Mouse (Mus musculus) CH12.LX (cell line): Measurements from ENCODE around the gene Cdca5. TPM values are rescaled to one million over a fixed set of nuclear protein-coding genes. Genes with fewer than 3 reads are reported as not detected.

ENCODE experiments used
- DNase-seq: peaks from one replicate; pipeline ENCODE4 v3.0.0-alpha.2; 2013; ENCODE audit errors: extremely low read depth
- H3K27ac ChIP-seq: 2 replicates; pipeline ENCODE4 v1.5.1; 2012; ENCODE audit warnings: low read depth, mild to moderate bottlenecking, control low read depth, moderate library complexity; ENCODE audit not compliant: insufficient read depth
- H3K27me3 ChIP-seq: replicated peaks from 2 replicates; pipeline ENCODE3; 2012; ENCODE audit warnings: inconsistent platforms
- H3K36me3 ChIP-seq, 2 experiments: replicated peaks in 1 of 2; 2 replicates each; pipeline versions ENCODE3 to v1.6.1; 2012; ENCODE audit warnings: inconsistent platforms in 1 of 2, low read length in 1 of 2, mild to moderate bottlenecking in 1 of 2, mixed read lengths in 1 of 2, moderate library complexity in 1 of 2; ENCODE audit not compliant: control insufficient read depth in 1 of 2, insufficient read depth in 1 of 2
- H3K4me1 ChIP-seq, 2 experiments: 2 replicates each; pipeline ENCODE4 v1.6.1; 2012; ENCODE audit warnings: inconsistent platforms in 1 of 2, moderate library complexity in 1 of 2; ENCODE audit not compliant: insufficient read depth in 2 of 2, control insufficient read depth in 1 of 2
- H3K4me2 ChIP-seq: 2 replicates; pipeline ENCODE4 v1.6.1; 2012; ENCODE audit warnings: low read depth, mild to moderate bottlenecking, control low read depth; ENCODE audit not compliant: poor library complexity, insufficient read depth, severe bottlenecking
- H3K4me3 ChIP-seq, 3 experiments: fragments of 150-350 bp in 1 of 3; sonication (generic) in 1 of 3; replicated peaks in 1 of 3; 2 replicates each; pipeline versions ENCODE3 to v1.5.1; 2011 to 2012; ENCODE audit warnings: low read depth in 2 of 3, low read length in 2 of 3, mild to moderate bottlenecking in 2 of 3, moderate library complexity in 2 of 3, control low read depth in 1 of 3, improper control_type of control experiment in 1 of 3, inconsistent platforms in 1 of 3, mixed read lengths in 1 of 3; ENCODE audit not compliant: poor library complexity in 1 of 3
- H3K79me2 ChIP-seq: replicated peaks from 2 replicates; pipeline ENCODE4 v1.6.1; 2012; ENCODE audit warnings: mild to moderate bottlenecking, moderate library complexity; ENCODE audit not compliant: control insufficient read depth, poor library complexity, insufficient read depth, severe bottlenecking; ENCODE audit errors: extremely low read depth
- H3K9ac ChIP-seq: 2 replicates; pipeline ENCODE4 v1.6.1; 2012; ENCODE audit warnings: low read depth, mild to moderate bottlenecking, control low read depth, moderate library complexity; ENCODE audit not compliant: insufficient read depth
- H3K9me3 ChIP-seq: replicated peaks from 2 replicates; pipeline ENCODE3; 2012; ENCODE audit warnings: low read length, inconsistent platforms, mixed read lengths
- BHLHE40 ChIP-seq: IDR thresholded peaks from 2 replicates; pipeline ENCODE4 v1.6.1; 2011; ENCODE audit warnings: mild to moderate bottlenecking, low read depth, low read length, improper control_type of control experiment
- CHD1 ChIP-seq: IDR thresholded peaks from 2 replicates; pipeline ENCODE4 v1.6.1; 2012; ENCODE audit warnings: low read depth, low read length, improper control_type of control experiment, inconsistent platforms
- CHD2 ChIP-seq: IDR thresholded peaks from 2 replicates; pipeline ENCODE4 v1.6.1; 2011; ENCODE audit warnings: low read length, improper control_type of control experiment
- CTCF ChIP-seq, 2 experiments: IDR thresholded peaks in 1 of 2; conservative IDR thresholded peaks in 1 of 2; 2 replicates each; pipeline ENCODE4 v1.5.1; 2011 to 2012; ENCODE audit warnings: low read depth in 2 of 2, low read length in 2 of 2, improper control_type of control experiment in 1 of 2, inconsistent platforms in 1 of 2, mild to moderate bottlenecking in 1 of 2, moderate library complexity in 1 of 2
- E2F4 ChIP-seq: IDR thresholded peaks from 2 replicates; pipeline ENCODE4 v1.6.1; 2011; ENCODE audit warnings: low read depth, low read length, improper control_type of control experiment; ENCODE audit not compliant: insufficient replicate concordance
- ELF1 ChIP-seq: IDR thresholded peaks from 2 replicates; pipeline ENCODE4 v1.6.1; 2014; ENCODE audit warnings: low read depth, mild to moderate bottlenecking, inconsistent platforms, low read length, improper control_type of control experiment
- EP300 ChIP-seq: IDR thresholded peaks from 2 replicates; pipeline ENCODE4 v1.6.1; 2011; ENCODE audit warnings: low read length, improper control_type of control experiment
- ETS1 ChIP-seq: conservative IDR thresholded peaks from 2 replicates; pipeline ENCODE4 v1.6.1; 2012; ENCODE audit warnings: low read depth, mild to moderate bottlenecking, inconsistent platforms, low read length, improper control_type of control experiment, moderate library complexity
- JUND ChIP-seq: conservative IDR thresholded peaks from 2 replicates; pipeline ENCODE4 v1.6.1; 2011; ENCODE audit warnings: low read depth, low read length, improper control_type of control experiment
- MAFK ChIP-seq: IDR thresholded peaks from 2 replicates; pipeline ENCODE4 v1.6.1; 2011; ENCODE audit warnings: low read length, improper control_type of control experiment; ENCODE audit not compliant: insufficient replicate concordance
- MAX ChIP-seq: IDR thresholded peaks from 2 replicates; pipeline ENCODE4 v1.6.1; 2011; ENCODE audit warnings: low read length, improper control_type of control experiment
- MAZ ChIP-seq: IDR thresholded peaks from 2 replicates; pipeline ENCODE4 v1.6.1; 2012; ENCODE audit warnings: low read depth, mild to moderate bottlenecking, inconsistent platforms, low read length, improper control_type of control experiment, moderate library complexity
- MEF2A ChIP-seq: IDR thresholded peaks from 2 replicates; pipeline ENCODE4 v1.6.1; 2014; ENCODE audit warnings: low read depth, mild to moderate bottlenecking, inconsistent platforms, low read length, improper control_type of control experiment, borderline replicate concordance
- MXI1 ChIP-seq: IDR thresholded peaks from 2 replicates; pipeline ENCODE4 v1.6.1; 2011; ENCODE audit warnings: mild to moderate bottlenecking, low read depth, low read length, improper control_type of control experiment
- MYC ChIP-seq: IDR thresholded peaks from 2 replicates; pipeline ENCODE4 v1.6.1; 2011; ENCODE audit warnings: low read depth, mild to moderate bottlenecking, improper control_type of control experiment, low read length
- NELFE ChIP-seq: IDR thresholded peaks from 2 replicates; pipeline ENCODE4 v1.6.1; 2011; ENCODE audit warnings: low read depth, low read length, improper control_type of control experiment
- PAX5 ChIP-seq: IDR thresholded peaks from 2 replicates; pipeline ENCODE4 v1.6.1; 2012; ENCODE audit warnings: low read length, inconsistent platforms, mixed read lengths
- POLR2A ChIP-seq: IDR thresholded peaks from 2 replicates; pipeline ENCODE4 v1.6.1; 2011; ENCODE audit warnings: low read depth, mild to moderate bottlenecking, improper control_type of control experiment, low read length
- POLR2AphosphoS2 ChIP-seq: IDR thresholded peaks from 2 replicates; pipeline ENCODE4 v1.6.1; 2011; ENCODE audit warnings: low read depth, low read length, improper control_type of control experiment
- RAD21 ChIP-seq: IDR thresholded peaks from 2 replicates; pipeline ENCODE4 v1.6.1; 2011; ENCODE audit warnings: low read depth, mild to moderate bottlenecking, low read length, improper control_type of control experiment, moderate library complexity
- RCOR1 ChIP-seq: conservative IDR thresholded peaks from 2 replicates; pipeline ENCODE4 v1.6.1; 2012; ENCODE audit warnings: low read depth, mild to moderate bottlenecking, inconsistent platforms, low read length, improper control_type of control experiment
- SIN3A ChIP-seq: IDR thresholded peaks from 2 replicates; pipeline ENCODE4 v1.6.1; 2012; ENCODE audit warnings: low read length, improper control_type of control experiment, inconsistent platforms
- SMC3 ChIP-seq: IDR thresholded peaks from 2 replicates; pipeline ENCODE4 v1.6.1; 2011; ENCODE audit warnings: low read depth, low read length, improper control_type of control experiment
- TBP ChIP-seq: conservative IDR thresholded peaks from 2 replicates; pipeline ENCODE4 v1.6.1; 2011; ENCODE audit warnings: low read depth, low read length, improper control_type of control experiment
- TCF12 ChIP-seq: IDR thresholded peaks from 2 replicates; pipeline ENCODE4 v1.6.1; 2014; ENCODE audit warnings: low read depth, mild to moderate bottlenecking, inconsistent platforms, low read length, improper control_type of control experiment
- UBTF ChIP-seq: IDR thresholded peaks from 2 replicates; pipeline ENCODE4 v1.6.1; 2012; ENCODE audit warnings: low read depth, mild to moderate bottlenecking, inconsistent platforms, low read length, improper control_type of control experiment, moderate library complexity
- USF1 ChIP-seq: IDR thresholded peaks from 2 replicates; pipeline ENCODE4 v1.6.1; 2014; ENCODE audit warnings: low read depth, mild to moderate bottlenecking, inconsistent platforms, low read length, improper control_type of control experiment
- USF2 ChIP-seq: conservative IDR thresholded peaks from 2 replicates; pipeline ENCODE4 v1.6.1; 2011; ENCODE audit warnings: low read depth, low read length, improper control_type of control experiment
- ZKSCAN1 ChIP-seq: IDR thresholded peaks from 2 replicates; pipeline ENCODE4 v1.6.1; 2012; ENCODE audit warnings: low read depth, inconsistent platforms, low read length, improper control_type of control experiment, borderline replicate concordance
- ZMIZ1 ChIP-seq: IDR thresholded peaks from 2 replicates; pipeline ENCODE4 v1.6.1; 2012; ENCODE audit warnings: low read depth, mild to moderate bottlenecking, inconsistent platforms, low read length, improper control_type of control experiment
- ZNF384 ChIP-seq: IDR thresholded peaks from 2 replicates; pipeline ENCODE4 v1.6.1; 2012; ENCODE audit warnings: low read depth, low read length, improper control_type of control experiment, inconsistent platforms
- dilution Hi-C: fragments of 300-500 bp; cut with MboI; formaldehyde crosslinking; loops from 2 replicates; pipeline ENCODE4 v1.14.3; 2020; ENCODE audit warnings: low sequenced_read_pairs; ENCODE audit not compliant: extremely low pct_unique_long_range_greater_than_20kb, extremely low pct_ligation_motif_present
- in situ Hi-C: fragments of 300-500 bp; cut with MboI; formaldehyde crosslinking; loops from 3 replicates; pipeline ENCODE4 v1.14.3; 2019; ENCODE audit warnings: low sequenced_read_pairs, low pct_ligation_motif_present, low pct_unique_long_range_greater_than_20kb, mixed read lengths
- polyA plus RNA-seq: library from polyadenylated mRNA; unstranded; fragments of >175 nt; gene quantifications from 2 replicates; pipeline ENCODE4 v1.2.1, GENCODE M21; 2012; ENCODE audit warnings: low read depth; ENCODE audit not compliant: insufficient read length
- total RNA-seq, 2 experiments: library from RNA; depleted of rRNA; stranded (reverse); fragments of 300-350 nt in 1 of 2; fragments of >200 nt in 1 of 2; gene quantifications; 2 replicates each; pipeline ENCODE4 v1.2.3; 2012 to 2014

Gene Cdca5
- total and polyA plus RNA-seq, 3 experiments: 51.5 to 80.6 (median 62.7) TPM

- Histone ChIP-seq H3K27me3 (no peaks in the 10 kb centered on the region), H3K4me1 (peaks cover 11 to 43% of the 10 kb centered on the region in 2 experiments; a peak in 3 of 4 replicates), H3K4me2 (peak overlapping the region; percentile 70), H3K79me2 (peaks cover 14% of the 10 kb centered on the region), H3K4me3 (peak overlapping the region; percentile 78 to 90 (median 84)), H3K27ac (peak overlapping the region; percentile 94), H3K36me3 (peaks cover 36 to 72% of the 10 kb centered on the region in 2 experiments)
- dilution Hi-C loops: no loop called here
- TF ChIP-seq JUND (no peak), ELF1 (0 out of 2 replicates have a peak, but pooled peaks have one; percentile 15), USF2 (no peak), E2F4 (no peak), CTCF (conservative IDR thresholded peaks at IDR 0.05 in 1 of 2, IDR thresholded peaks at IDR 0.05 in 1 of 2; ENCODE audit: low read depth in 2 of 2, low read length in 2 of 2) (no peak)
- TF ChIP-seq, all 38 proteins: peak for 1
- Histone ChIP-seq H3K9ac (peak overlapping the region; percentile 74), H3K9me3 (no peaks in the 10 kb centered on the region)
- in situ Hi-C loops: no loop called here
- no peak for DNase-seq
Measured at GRCm38 (mm10) chr19:6117346-6117985, 32.7 kb downstream of the Cdca5 start.

GRCm38 (mm10) chr19:6117986-6118676 lies 33.3 kb downstream of the Cdca5 start, which contains the start of gene Sac3d1:
TSS of gene Sac3d1 (minus strand) at chr19:6118650.
- dilution Hi-C loops: no loop called here
- TF ChIP-seq MAX: peak; percentile 82
- TF ChIP-seq ELF1: peak; percentile 66
- peak; percentile 84 for TF ChIP-seq TCF12
- TF ChIP-seq EP300: no peak; the same call in 1 of the 2 replicates
- no peak for TF ChIP-seq ETS1
- TF ChIP-seq ZMIZ1: peak; percentile 90
- TF ChIP-seq E2F4: peak; percentile 89; the same call in 1 of the 2 replicates
- TF ChIP-seq MAZ: no peak
- peak; percentile 7; the same call in 1 of the 2 replicates for TF ChIP-seq MEF2A
- no peak for TF ChIP-seq ZKSCAN1
- TF ChIP-seq RCOR1: no peak
- peak; percentile 70; the same call in 1 of the 2 replicates for TF ChIP-seq MYC
- TF ChIP-seq SIN3A: peak; percentile 91
- no peak; the same call in 1 of the 2 replicates for TF ChIP-seq UBTF
- no peak for TF ChIP-seq USF2
- TF ChIP-seq POLR2A: peak; percentile 99
- no peak for TF ChIP-seq MAFK
- peak; percentile 92 for TF ChIP-seq POLR2AphosphoS2
- TF ChIP-seq BHLHE40: no peak; the same call in 1 of the 2 replicates
- no peak for TF ChIP-seq RAD21
- peak; percentile 80; the same call in 1 of the 2 replicates for TF ChIP-seq MXI1
- TF ChIP-seq USF1: no peak
- TF ChIP-seq ZNF384: no peak
- peak; percentile 95 for TF ChIP-seq TBP
- TF ChIP-seq CHD2: no peak
- no peak for TF ChIP-seq PAX5
- TF ChIP-seq NELFE: peak; percentile 97
- no peak for TF ChIP-seq CHD1
- no peak for TF ChIP-seq SMC3

More at GRCm38 (mm10) chr19:6117986-6118676, 33.3 kb downstream of the Cdca5 start, which contains the start of gene Sac3d1:
- in situ Hi-C loops: no loop called here
- peak within 1 kb of the TSS; percentile 94 for H3K27ac ChIP-seq
- H3K9me3 ChIP-seq: no peaks in the 10 kb centered on the region
- peak within 1 kb of the TSS; percentile 78 to 90 (median 84) for H3K4me3 ChIP-seq
- peak; percentile 93 for DNase-seq
- H3K36me3 ChIP-seq: peaks cover 30 to 68% of the 10 kb centered on the region in 2 experiments
- peaks cover 14% of the 10 kb centered on the region for H3K79me2 ChIP-seq
- H3K27me3 ChIP-seq: no peaks in the 10 kb centered on the region
- peak within 1 kb of the TSS; percentile 70 for H3K4me2 ChIP-seq
- H3K9ac ChIP-seq: peak within 1 kb of the TSS; percentile 74
- H3K4me1 ChIP-seq: peaks cover 7 to 36% of the 10 kb centered on the region in 2 experiments; a peak in 3 of 4 replicates
